Mouse (Mus musculus) forebrain, embryonic 14.5 days (tissue): ENCODE measurements around the gene Zfp42. TPM values are rescaled to one million over a fixed set of nuclear protein-coding genes. Genes with fewer than 3 reads are reported as not detected.

Experiments used
- ATAC-seq: fragments of 200-750 bp; cut with Nextera tagmentation; 2 replicates; pipeline ENCODE4 v1.8.0; 2017; ENCODE audit warnings: mild to moderate bottlenecking, moderate library complexity
- DNase-seq: peaks from one replicate; pipeline ENCODE4 v3.0.0-alpha.2; 2015; ENCODE audit warnings: low spot score
- H3K27ac ChIP-seq: fragments of 300-500 bp; sonication (generic); 2 replicates; pipeline ENCODE4 v1.5.1; 2014; ENCODE audit warnings: low read depth, mild to moderate bottlenecking, control low read depth, low read length, moderate library complexity
- H3K27me3 ChIP-seq: fragments of 300-500 bp; sonication (generic); replicated peaks from 2 replicates; pipeline ENCODE4 v1.6.1; 2014; ENCODE audit warnings: low read length, control low read depth, mixed read lengths; ENCODE audit not compliant: control insufficient read depth, insufficient read depth
- H3K36me3 ChIP-seq: fragments of 300-500 bp; sonication (generic); 2 replicates; pipeline ENCODE4 v1.6.1; 2014; ENCODE audit warnings: low read length, control low read depth; ENCODE audit not compliant: control insufficient read depth, insufficient read depth
- H3K4me1 ChIP-seq: fragments of 300-500 bp; sonication (generic); 2 replicates; pipeline ENCODE4 v1.6.1; 2014; ENCODE audit warnings: antibody characterized with exemption, low read length, control low read depth; ENCODE audit not compliant: control insufficient read depth, insufficient read depth
- H3K4me2 ChIP-seq: fragments of 300-500 bp; sonication (generic); 2 replicates; pipeline ENCODE4 v1.6.1; 2014; ENCODE audit warnings: mild to moderate bottlenecking, control low read depth, low read length
- H3K4me3 ChIP-seq: fragments of 300-500 bp; sonication (generic); 2 replicates; pipeline ENCODE4 v1.5.1; 2014; ENCODE audit warnings: low read depth, low read length, control low read depth
- H3K9ac ChIP-seq: fragments of 300-500 bp; sonication (generic); 2 replicates; pipeline ENCODE4 v1.6.1; 2014; ENCODE audit warnings: mild to moderate bottlenecking, low read length, control low read depth, moderate library complexity
- H3K9me3 ChIP-seq: fragments of 300-500 bp; sonication (generic); replicated peaks from 2 replicates; pipeline ENCODE4 v1.6.1; 2016; ENCODE audit warnings: low read length, control low read depth, mixed read lengths; ENCODE audit not compliant: control insufficient read depth
- WGBS: fragments of 180-500 bp; shearing (Covaris S2); extraction: QIAGEN DNeasy Blood & Tissue Kit; methylation state at CpG from one replicate; pipeline ENCODE4 v1.1.7; 2014; 5-methylcytosine and 5-hydroxymethylcytosine counted together
- polyA plus RNA-seq: library from polyadenylated mRNA; unstranded; fragments of >200 nt; fragmentation: Nextera tagmentation; extraction: Ambion mirVana; gene quantifications from 2 replicates; pipeline ENCODE4 v1.2.1, GENCODE M21; 2014

The Zfp42 gene
- polyA plus RNA-seq, 1 experiment from 2014 or later: not detected

GRCm38 (mm10) chr8:43308213-43308612 is 1.4 kb upstream of the Zfp42 start:
- no peak overlapping the region for H3K27ac ChIP-seq
- no peak for DNase-seq
- H3K4me2 ChIP-seq: no peak overlapping the region
- no peak for ATAC-seq
- no peak overlapping the region for H3K4me3 ChIP-seq
- no peak overlapping the region for H3K9ac ChIP-seq
- H3K27me3 ChIP-seq: no peaks in the 10 kb centered on the region
- no peaks in the 10 kb centered on the region for H3K9me3 ChIP-seq
- H3K4me1 ChIP-seq: no peaks in the 10 kb centered on the region
- 88% methylated on average over 2 of the region's 2 CpGs for WGBS
- no peaks in the 10 kb centered on the region for H3K36me3 ChIP-seq

GRCm38 (mm10) chr8:43305676-43306075 is 1.1 kb downstream of the Zfp42 start:
- no peak for DNase-seq
- no peak overlapping the region for H3K4me3 ChIP-seq
- ATAC-seq: no peak
- H3K27ac ChIP-seq: no peak overlapping the region
- 98% methylated on average over 14 of the region's 14 CpGs for WGBS
- H3K27me3 ChIP-seq: no peaks in the 10 kb centered on the region
- H3K36me3 ChIP-seq: no peaks in the 10 kb centered on the region
- no peaks in the 10 kb centered on the region for H3K9me3 ChIP-seq
- no peak overlapping the region for H3K4me2 ChIP-seq
- no peaks in the 10 kb centered on the region for H3K4me1 ChIP-seq
- no peak overlapping the region for H3K9ac ChIP-seq

GRCm38 (mm10) chr8:43299796-43300195 is 7.0 kb downstream of the Zfp42 start:
- Histone ChIP-seq H3K4me2 (no peak overlapping the region), H3K9ac (no peak overlapping the region), H3K9me3 (no peaks in the 10 kb centered on the region), H3K36me3 (no peaks in the 10 kb centered on the region), H3K27me3 (no peaks in the 10 kb centered on the region), H3K27ac (no peak overlapping the region), H3K4me1 (no peaks in the 10 kb centered on the region), H3K4me3 (no peak overlapping the region)
- DNase-seq: no peak
- WGBS: 81% methylated on average over 5 of the region's 5 CpGs
- no peak for ATAC-seq

- Histone ChIP-seq H3K36me3 (no peaks in the 10 kb centered on the region), H3K4me2 (no peak overlapping the region), H3K27me3 (no peaks in the 10 kb centered on the region), H3K4me3 (no peak overlapping the region), H3K9ac (no peak overlapping the region), H3K27ac (no peak overlapping the region), H3K4me1 (no peaks in the 10 kb centered on the region), H3K9me3 (no peaks in the 10 kb centered on the region)
- ATAC-seq: no peak
- DNase-seq: no peak
- WGBS: 93% methylated on average over 21 of the region's 21 CpGs
Measured at GRCm38 (mm10) chr8:43295826-43296225, 11.0 kb downstream of the Zfp42 start.

- Histone ChIP-seq H3K36me3 (no peaks in the 10 kb centered on the region), H3K4me3 (no peak overlapping the region), H3K4me2 (no peak overlapping the region), H3K9ac (no peak overlapping the region), H3K9me3 (no peaks in the 10 kb centered on the region), H3K27ac (no peak overlapping the region), H3K4me1 (no peaks in the 10 kb centered on the region), H3K27me3 (no peaks in the 10 kb centered on the region)
- no peak for DNase-seq
- ATAC-seq: no peak
- 89% methylated on average over 4 of the region's 4 CpGs for WGBS
Measured at GRCm38 (mm10) chr8:43294191-43294590, 12.6 kb downstream of the Zfp42 start.

GRCm38 (mm10) chr8:43290424-43291111 is 16.2 kb downstream of the Zfp42 start:
- DNase-seq: no peak

GRCm38 (mm10) chr8:43289781-43290180 is 17.0 kb downstream of the Zfp42 start:
- ATAC-seq (no peak), DNase-seq (no peak)
- H3K27me3 ChIP-seq: no peaks in the 10 kb centered on the region
- H3K36me3 ChIP-seq: no peaks in the 10 kb centered on the region
- no peak overlapping the region for H3K4me3 ChIP-seq
- no peaks in the 10 kb centered on the region for H3K9me3 ChIP-seq
- no peaks in the 10 kb centered on the region for H3K4me1 ChIP-seq
- WGBS: 91% methylated on average over 5 of the region's 5 CpGs
- H3K27ac ChIP-seq: no peak overlapping the region
- no peak overlapping the region for H3K4me2 ChIP-seq
- H3K9ac ChIP-seq: no peak overlapping the region

More at GRCm38 (mm10) chr8:43290424-43291111, 16.2 kb downstream of the Zfp42 start:
- Histone ChIP-seq H3K27ac (no peak overlapping the region), H3K9me3 (no peaks in the 10 kb centered on the region), H3K9ac (no peak overlapping the region), H3K4me3 (no peak overlapping the region), H3K27me3 (no peaks in the 10 kb centered on the region), H3K4me1 (no peaks in the 10 kb centered on the region), H3K4me2 (no peak overlapping the region), H3K36me3 (no peaks in the 10 kb centered on the region)
- no peak for ATAC-seq
- WGBS: 92% methylated on average over 5 of the region's 5 CpGs

GRCm38 (mm10) chr8:43288840-43289239 is 17.9 kb downstream of the Zfp42 start:
- ATAC-seq (no peak), DNase-seq (no peak)
- no peak overlapping the region for H3K4me3 ChIP-seq
- H3K4me2 ChIP-seq: no peak overlapping the region
- H3K36me3 ChIP-seq: no peaks in the 10 kb centered on the region
- no peaks in the 10 kb centered on the region for H3K4me1 ChIP-seq
- H3K9me3 ChIP-seq: no peaks in the 10 kb centered on the region
- WGBS: 90% methylated on average over 1 of the region's 1 CpGs
- H3K27ac ChIP-seq: no peak overlapping the region
- no peak overlapping the region for H3K9ac ChIP-seq
- no peaks in the 10 kb centered on the region for H3K27me3 ChIP-seq

GRCm38 (mm10) chr8:43287456-43287855 is 19.3 kb downstream of the Zfp42 start:
- WGBS: 97% methylated on average over 6 of the region's 6 CpGs
- no peak overlapping the region for H3K4me2 ChIP-seq
- no peaks in the 10 kb centered on the region for H3K9me3 ChIP-seq
- H3K36me3 ChIP-seq: no peaks in the 10 kb centered on the region
- no peak overlapping the region for H3K27ac ChIP-seq
- no peak overlapping the region for H3K4me3 ChIP-seq
- no peak overlapping the region for H3K9ac ChIP-seq
- DNase-seq (no peak), ATAC-seq (no peak)
- no peaks in the 10 kb centered on the region for H3K27me3 ChIP-seq
- H3K4me1 ChIP-seq: no peaks in the 10 kb centered on the region
